Mouse (Mus musculus): Measurements from ENCODE around the gene Ehmt2.
"Not testable (repeated sequence)": the region's sequence is repeated elsewhere in the genome, so short reads cannot be mapped to it uniquely, and the experiment has no call there.

Ehmt2 gene

GRCm38 (mm10) chr17:34891377-34891776, 6.9 kb upstream of the Ehmt2 start:
- no peak for DNase-seq (ENCODE audit: extremely low spot score)

- DNase-seq (ENCODE audit: extremely low spot score): no peak
Observed at GRCm38 (mm10) chr17:34893072-34893824, 5.0 kb upstream of the Ehmt2 start.

- peak; percentile 99 for DNase-seq (ENCODE audit: extremely low spot score)
Observed at GRCm38 (mm10) chr17:34894074-34894597, 4.1 kb upstream of the Ehmt2 start.

GRCm38 (mm10) chr17:34894801-34895530, 3.3 kb upstream of the Ehmt2 start:
- DNase-seq (ENCODE audit: extremely low spot score): peak; percentile 63

GRCm38 (mm10) chr17:34895724-34896123, 2.5 kb upstream of the Ehmt2 start:
- no peak for DNase-seq (ENCODE audit: extremely low spot score)

- no peak for DNase-seq (ENCODE audit: extremely low spot score)
Observed at GRCm38 (mm10) chr17:34896366-34896765, 1.9 kb upstream of the Ehmt2 start.

- peak; percentile 25 for DNase-seq (ENCODE audit: extremely low spot score)
Observed at GRCm38 (mm10) chr17:34897373-34898159, 703 bp upstream of the Ehmt2 start.

GRCm38 (mm10) chr17:34898706-34899052, 410 bp downstream of the Ehmt2 start:
- DNase-seq (ENCODE audit: extremely low spot score): peak; percentile 72

GRCm38 (mm10) chr17:34899053-34899889, 1.0 kb downstream of the Ehmt2 start:
- peak; percentile 59 for DNase-seq (ENCODE audit: extremely low spot score)

- no peak for DNase-seq (ENCODE audit: extremely low spot score)
Observed at GRCm38 (mm10) chr17:34899890-34900243, 1.6 kb downstream of the Ehmt2 start.

- not testable (repeated sequence) for DNase-seq (ENCODE audit: extremely low spot score)
Observed at GRCm38 (mm10) chr17:34900826-34901225, 2.6 kb downstream of the Ehmt2 start.

GRCm38 (mm10) chr17:34901948-34902347, 3.7 kb downstream of the Ehmt2 start:
- not testable (repeated sequence) for DNase-seq (ENCODE audit: extremely low spot score)

GRCm38 (mm10) chr17:34902895-34903294, 4.6 kb downstream of the Ehmt2 start:
- DNase-seq (ENCODE audit: extremely low spot score): no peak

GRCm38 (mm10) chr17:34910982-34911381, 12.7 kb downstream of the Ehmt2 start:
- no peak for DNase-seq (ENCODE audit: extremely low spot score)

GRCm38 (mm10) chr17:34911945-34912351, 13.7 kb downstream of the Ehmt2 start:
- peak; percentile 75 for DNase-seq (ENCODE audit: extremely low spot score)

- DNase-seq (ENCODE audit: extremely low spot score): no peak
Observed at GRCm38 (mm10) chr17:34913930-34914665, 15.8 kb downstream of the Ehmt2 start, which contains the start of gene Slc44a4. Gene Slc44a4 (plus strand): TSS chr17:34914466.

- DNase-seq (ENCODE audit: extremely low spot score): peak; percentile 52
Observed at GRCm38 (mm10) chr17:34915410-34915831, 17.2 kb downstream of the Ehmt2 start.

- DNase-seq (ENCODE audit: extremely low spot score): no peak
Observed at GRCm38 (mm10) chr17:34916316-34916715, 18.0 kb downstream of the Ehmt2 start.

GRCm38 (mm10) chr17:34917188-34917587, 18.9 kb downstream of the Ehmt2 start:
- DNase-seq (ENCODE audit: extremely low spot score): no peak

- DNase-seq (ENCODE audit: extremely low spot score): no peak
Observed at GRCm38 (mm10) chr17:34922939-34923338, 24.7 kb downstream of the Ehmt2 start.

All from embryo, embryonic 9.5 days (tissue).